Mouse (Mus musculus) c-Kit-negative CD71-positive TER-119-positive erythroid progenitor cells, embryonic 14.5 days (primary cell): Measurements from ENCODE around the gene Ccdc15.

Experiments used
- DNase-seq: peaks from one replicate; pipeline ENCODE4 v3.0.0-alpha.2; 2013; ENCODE audit warnings: low read depth, low spot score

Ccdc15 gene

GRCm38 (mm10) chr9:37347988-37348642, at the start of gene Ccdc15:
Ccdc15 (minus strand) TSS chr9:37348432.
- DNase-seq, result peak; percentile 96

GRCm38 (mm10) chr9:37393482-37394131, 45.4 kb upstream of the Ccdc15 start:
- no peak for DNase-seq

- no peak for DNase-seq
These were observed 43.8 kb upstream of the Ccdc15 start for GRCm38 (mm10) chr9:37392071-37392470.

GRCm38 (mm10) chr9:37390891-37391290, 42.7 kb upstream of the Ccdc15 start:
- no peak for DNase-seq

GRCm38 (mm10) chr9:37384284-37385182, 36.3 kb upstream of the Ccdc15 start:
- no peak for DNase-seq

GRCm38 (mm10) chr9:37383161-37383560, 34.9 kb upstream of the Ccdc15 start:
- no peak for DNase-seq

GRCm38 (mm10) chr9:37375718-37376117, 27.5 kb upstream of the Ccdc15 start:
- no peak for DNase-seq

GRCm38 (mm10) chr9:37371232-37371801, 23.1 kb upstream of the Ccdc15 start:
- DNase-seq, result no peak

- DNase-seq, result no peak
These were observed 20.6 kb upstream of the Ccdc15 start for GRCm38 (mm10) chr9:37368860-37369259.

- no peak for DNase-seq
These were observed 20.0 kb upstream of the Ccdc15 start for GRCm38 (mm10) chr9:37368081-37368830.

- no peak for DNase-seq
These were observed 19.3 kb upstream of the Ccdc15 start, which contains the start of gene Hepacam for GRCm38 (mm10) chr9:37367301-37368080. Hepacam (plus strand) TSS chr9:37367351.

- no peak for DNase-seq
These were observed 17.5 kb upstream of the Ccdc15 start for GRCm38 (mm10) chr9:37365706-37366105.

GRCm38 (mm10) chr9:37364392-37364791, 16.2 kb upstream of the Ccdc15 start:
- no peak for DNase-seq

GRCm38 (mm10) chr9:37363551-37363950, 15.3 kb upstream of the Ccdc15 start:
- DNase-seq, result no peak

- DNase-seq, result no peak
These were observed 14.6 kb upstream of the Ccdc15 start for GRCm38 (mm10) chr9:37362881-37363280.

GRCm38 (mm10) chr9:37362084-37362483, 13.9 kb upstream of the Ccdc15 start:
- DNase-seq, result no peak

GRCm38 (mm10) chr9:37359331-37360220, 11.3 kb upstream of the Ccdc15 start:
- no peak for DNase-seq

- no peak for DNase-seq
These were observed 10.6 kb upstream of the Ccdc15 start for GRCm38 (mm10) chr9:37358713-37359330.

- no peak for DNase-seq
These were observed 6.3 kb upstream of the Ccdc15 start for GRCm38 (mm10) chr9:37354485-37354884.
